Mouse (Mus musculus): ENCODE data around the gene Nrxn3.

- TF ChIP-seq POLR2A (IDR thresholded peaks at IDR 0.05; ENCODE audit: borderline replicate concordance, control insufficient read depth, low read depth, low read length) (no peak), CTCF (IDR thresholded peaks at IDR 0.05; ENCODE audit: control insufficient read depth, insufficient read depth, low read length) (no peak)
Observed at GRCm38 (mm10) chr12:89106881-89107584, 384.4 kb downstream of the Nrxn3 start.
